Mouse (Mus musculus) MEL (cell line): ENCODE results near the gene Zfr. TPM values are rescaled to one million over a fixed set of nuclear protein-coding genes. Genes with fewer than 3 reads are reported as not detected.

Experiments
- DNase-seq: peaks from one replicate; pipeline ENCODE4 v3.0.0; 2011; ENCODE audit warnings: low read depth, low spot score
- H3K27ac ChIP-seq: 2 replicates; pipeline ENCODE4 v1.5.1; 2012; ENCODE audit warnings: low read depth, mild to moderate bottlenecking, control low read depth, low read length, moderate library complexity; ENCODE audit not compliant: control insufficient read depth
- H3K27me3 ChIP-seq, 2 experiments: fragments of 150-350 bp in 1 of 2; sonication (generic) in 1 of 2; 2 replicates each; pipeline ENCODE4 v1.6.1; 2012; ENCODE audit warnings: low read length in 2 of 2, mild to moderate bottlenecking in 2 of 2, improper control_type of control experiment in 1 of 2, moderate library complexity in 1 of 2; ENCODE audit not compliant: insufficient read depth in 2 of 2, control insufficient read depth in 1 of 2
- H3K36me3 ChIP-seq, 2 experiments: 2 replicates each; pipeline ENCODE4 v1.6.1; 2012 to 2014; ENCODE audit warnings: low read length in 2 of 2, improper control_type of control experiment in 1 of 2, inconsistent platforms in 1 of 2, mild to moderate bottlenecking in 1 of 2; ENCODE audit not compliant: insufficient read depth in 2 of 2, control insufficient read depth in 1 of 2
- H3K4me1 ChIP-seq, 2 experiments: fragments of 150-350 bp in 1 of 2; sonication (generic) in 1 of 2; 2 replicates each; pipeline ENCODE4 v1.6.1; 2012; ENCODE audit warnings: low read length in 2 of 2, improper control_type of control experiment in 1 of 2, mild to moderate bottlenecking in 1 of 2; ENCODE audit not compliant: insufficient read depth in 2 of 2, control insufficient read depth in 1 of 2
- H3K4me3 ChIP-seq, 2 experiments: fragments of 150-350 bp in 1 of 2; sonication (generic) in 1 of 2; 2 replicates each; pipeline ENCODE4 v1.5.1; 2012; ENCODE audit warnings: low read depth in 2 of 2, low read length in 2 of 2, mild to moderate bottlenecking in 2 of 2, moderate library complexity in 2 of 2, control low read depth in 1 of 2, improper control_type of control experiment in 1 of 2; ENCODE audit not compliant: control insufficient read depth in 1 of 2, insufficient read depth in 1 of 2
- H3K79me2 ChIP-seq: 2 replicates; pipeline ENCODE4 v1.6.1; 2012; ENCODE audit warnings: mild to moderate bottlenecking, low read length, moderate library complexity; ENCODE audit not compliant: control insufficient read depth, poor library complexity, insufficient read depth
- H3K9ac ChIP-seq: 2 replicates; pipeline ENCODE4 v1.6.1; 2012; ENCODE audit warnings: low read depth, mild to moderate bottlenecking, control low read depth, low read length, moderate library complexity; ENCODE audit not compliant: control insufficient read depth, poor library complexity, severe bottlenecking
- H3K9me3 ChIP-seq: fragments of 150-350 bp; sonication (generic); replicated peaks from 2 replicates; pipeline ENCODE4 v1.6.1; 2012; ENCODE audit warnings: mild to moderate bottlenecking, low read length, improper control_type of control experiment, moderate library complexity; ENCODE audit not compliant: insufficient read depth
- CHD1 ChIP-seq: IDR thresholded peaks from 2 replicates; pipeline ENCODE4 v1.6.1; 2012; ENCODE audit warnings: low read depth, mild to moderate bottlenecking, inconsistent platforms, low read length, improper control_type of control experiment
- CHD2 ChIP-seq: IDR thresholded peaks from 2 replicates; pipeline ENCODE4 v1.6.1; 2011; ENCODE audit warnings: low read length, improper control_type of control experiment
- CTCF ChIP-seq, 3 experiments: IDR thresholded peaks in 2 of 3; conservative IDR thresholded peaks in 1 of 3; 2 replicates each; pipeline ENCODE4 v1.5.1; 2011 to 2012; ENCODE audit warnings: low read length in 3 of 3, low read depth in 2 of 3, mild to moderate bottlenecking in 2 of 3, improper control_type of control experiment in 1 of 3, inconsistent platforms in 1 of 3, mixed read lengths in 1 of 3, moderate library complexity in 1 of 3; ENCODE audit not compliant: control insufficient read depth in 1 of 3, insufficient read depth in 1 of 3, poor library complexity in 1 of 3, severe bottlenecking in 1 of 3
- ELF1 ChIP-seq: IDR thresholded peaks from 2 replicates; pipeline ENCODE4 v1.6.1; 2014; ENCODE audit warnings: low read depth, mild to moderate bottlenecking, inconsistent platforms, low read length, improper control_type of control experiment, moderate library complexity
- EP300 ChIP-seq, 2 experiments: IDR thresholded peaks; 2 replicates each; pipeline ENCODE4 v1.6.1; 2011; ENCODE audit warnings: improper control_type of control experiment in 2 of 2, low read length in 2 of 2, low read depth in 1 of 2, mild to moderate bottlenecking in 1 of 2
- ETS1 ChIP-seq: IDR thresholded peaks from 2 replicates; pipeline ENCODE4 v1.6.1; 2012; ENCODE audit warnings: low read depth, mild to moderate bottlenecking, inconsistent platforms, low read length, improper control_type of control experiment, moderate library complexity
- GABPA ChIP-seq: IDR thresholded peaks from 2 replicates; pipeline ENCODE4 v1.6.1; 2012; ENCODE audit warnings: low read depth, mild to moderate bottlenecking, inconsistent platforms, low read length, improper control_type of control experiment, moderate library complexity
- GATA1 ChIP-seq: IDR thresholded peaks from 2 replicates; pipeline ENCODE4 v1.6.1; 2011; ENCODE audit warnings: low read depth, low read length, improper control_type of control experiment
- HCFC1 ChIP-seq: IDR thresholded peaks from 2 replicates; pipeline ENCODE4 v1.6.1; 2012; ENCODE audit warnings: low read depth, mild to moderate bottlenecking, inconsistent platforms, low read length, improper control_type of control experiment, moderate library complexity
- JUND ChIP-seq: IDR thresholded peaks from 2 replicates; pipeline ENCODE4 v1.6.1; 2011; ENCODE audit warnings: low read depth, mild to moderate bottlenecking, improper control_type of control experiment, low read length
- KAT2A ChIP-seq: conservative IDR thresholded peaks from 2 replicates; pipeline ENCODE4 v1.6.1; 2012; ENCODE audit warnings: low read depth, low read length, improper control_type of control experiment, inconsistent platforms
- MAFK ChIP-seq: IDR thresholded peaks from 2 replicates; pipeline ENCODE4 v1.6.1; 2011; ENCODE audit warnings: low read depth, mild to moderate bottlenecking, low read length, improper control_type of control experiment, borderline replicate concordance
- MAX ChIP-seq: IDR thresholded peaks from 2 replicates; pipeline ENCODE4 v1.6.1; 2011; ENCODE audit warnings: low read length, improper control_type of control experiment
- MEF2A ChIP-seq: IDR thresholded peaks from 2 replicates; pipeline ENCODE4 v1.6.1; 2014; ENCODE audit warnings: low read depth, mild to moderate bottlenecking, inconsistent platforms, low read length, improper control_type of control experiment; ENCODE audit not compliant: poor library complexity, insufficient replicate concordance, severe bottlenecking; ENCODE audit errors: extremely low read depth
- MXI1 ChIP-seq: IDR thresholded peaks from 2 replicates; pipeline ENCODE4 v1.6.1; 2011; ENCODE audit warnings: mild to moderate bottlenecking, low read depth, low read length, improper control_type of control experiment
- NELFE ChIP-seq: IDR thresholded peaks from 2 replicates; pipeline ENCODE4 v1.6.1; 2011; ENCODE audit warnings: low read depth, low read length, improper control_type of control experiment
- POLR2A ChIP-seq, 2 experiments: IDR thresholded peaks; 2 replicates each; pipeline ENCODE4 v1.6.1; 2011 to 2012; ENCODE audit warnings: low read length in 2 of 2, mild to moderate bottlenecking in 2 of 2, control low read depth in 1 of 2, improper control_type of control experiment in 1 of 2, low read depth in 1 of 2, moderate library complexity in 1 of 2; ENCODE audit not compliant: control insufficient read depth in 1 of 2, insufficient read depth in 1 of 2, poor library complexity in 1 of 2
- POLR2AphosphoS2 ChIP-seq: IDR thresholded peaks from 2 replicates; pipeline ENCODE4 v1.6.1; 2011; ENCODE audit warnings: low read length, improper control_type of control experiment
- POLR2AphosphoS5 ChIP-seq: IDR thresholded peaks from 2 replicates; pipeline ENCODE4 v1.6.1; 2012; ENCODE audit warnings: low read depth, borderline replicate concordance, mild to moderate bottlenecking, inconsistent platforms, low read length, moderate library complexity, mixed read lengths
- TAL1 ChIP-seq: IDR thresholded peaks from 2 replicates; pipeline ENCODE4 v1.6.1; 2012; ENCODE audit warnings: mild to moderate bottlenecking, inconsistent platforms, low read length, moderate library complexity, mixed read lengths
- TBP ChIP-seq: IDR thresholded peaks from 2 replicates; pipeline ENCODE4 v1.8.0; 2011; ENCODE audit warnings: low read depth, low read length, improper control_type of control experiment
- TCF12 ChIP-seq: IDR thresholded peaks from 2 replicates; pipeline ENCODE4 v1.6.1; 2014; ENCODE audit warnings: low read depth, mild to moderate bottlenecking, inconsistent platforms, low read length, improper control_type of control experiment, moderate library complexity
- UBTF ChIP-seq: IDR thresholded peaks from 2 replicates; pipeline ENCODE4 v1.6.1; 2012; ENCODE audit warnings: low read depth, mild to moderate bottlenecking, inconsistent platforms, low read length, improper control_type of control experiment, moderate library complexity, borderline replicate concordance; ENCODE audit not compliant: insufficient read depth
- ZNF384 ChIP-seq: IDR thresholded peaks from 2 replicates; pipeline ENCODE4 v1.6.1; 2012; ENCODE audit warnings: low read depth, mild to moderate bottlenecking, inconsistent platforms, low read length, improper control_type of control experiment
- polyA plus RNA-seq, 2 experiments: library from polyadenylated mRNA; stranded (reverse) in 1 of 2; unstranded in 1 of 2; fragments of >175 nt in 1 of 2; fragments of >200 nt in 1 of 2; gene quantifications; 2 replicates each; pipeline versions ENCODE4 v1.2.1 to v1.2.4; 2012; ENCODE audit warnings: low replicate concordance in 2 of 2, low read depth in 1 of 2; ENCODE audit not compliant: insufficient read length in 2 of 2, insufficient read depth in 1 of 2, missing spikeins in 1 of 2
- total RNA-seq: library from RNA; depleted of rRNA; stranded (reverse); fragments of 300-350 nt; gene quantifications from 2 replicates; pipeline ENCODE4 v1.2.3, GENCODE M21; 2012

Zfr gene
- total and polyA plus RNA-seq, 3 experiments: 54.4 to 199 (median 108) TPM

GRCm38 (mm10) chr15:12074426-12074825 lies 43.2 kb upstream of the Zfr start:
- no peak overlapping the region for H3K9ac ChIP-seq
- no peaks in the 10 kb centered on the region for H3K36me3 ChIP-seq
- no peak for TF ChIP-seq TBP
- no peak for TF ChIP-seq ETS1
- TF ChIP-seq CHD1: no peak
- TF ChIP-seq TCF12: no peak
- TF ChIP-seq MXI1: no peak
- no peak for TF ChIP-seq POLR2AphosphoS5
- TF ChIP-seq MEF2A: no peak
- TF ChIP-seq CHD2: no peak
- TF ChIP-seq ZNF384: no peak
- no peak for TF ChIP-seq MAFK
- TF ChIP-seq JUND: no peak
- H3K4me1 ChIP-seq: no peaks in the 10 kb centered on the region
- H3K9me3 ChIP-seq: no peaks in the 10 kb centered on the region
- no peaks in the 10 kb centered on the region for H3K79me2 ChIP-seq
- peaks cover 5 to 10% of the 10 kb centered on the region in 2 experiments for H3K27me3 ChIP-seq
- H3K4me3 ChIP-seq: no peak overlapping the region
- no peak overlapping the region for H3K27ac ChIP-seq
- no peak for DNase-seq

- H3K36me3 ChIP-seq: no peaks in the 10 kb centered on the region
- no peak for DNase-seq
- H3K27me3 ChIP-seq: peaks cover 0 to 2% of the 10 kb centered on the region in 2 experiments; a peak in 3 of 4 replicates
- no peaks in the 10 kb centered on the region for H3K79me2 ChIP-seq
- no peak overlapping the region for H3K27ac ChIP-seq
- no peaks in the 10 kb centered on the region for H3K9me3 ChIP-seq
- H3K4me1 ChIP-seq: no peaks in the 10 kb centered on the region
- TF ChIP-seq ELF1 (no peak), CTCF (IDR thresholded peaks at IDR 0.05 in 2 of 3, conservative IDR thresholded peaks at IDR 0.05 in 1 of 3; ENCODE audit: control insufficient read depth in 1 of 3, insufficient read depth in 1 of 3, low read depth in 2 of 3, low read length in 3 of 3, poor library complexity in 1 of 3, severe bottlenecking in 1 of 3) (no peak), NELFE (no peak), HCFC1 (no peak), TAL1 (no peak), POLR2AphosphoS2 (no peak), TBP (no peak), UBTF (no peak), MAX (no peak), EP300 (IDR thresholded peaks at IDR 0.05; ENCODE audit: low read depth in 1 of 2, low read length in 2 of 2) (no peak), ZNF384 (no peak), ETS1 (no peak), GABPA (no peak), POLR2A (IDR thresholded peaks at IDR 0.05; ENCODE audit: control insufficient read depth in 1 of 2, insufficient read depth in 1 of 2, low read depth in 1 of 2, low read length in 2 of 2, poor library complexity in 1 of 2) (no peak), GATA1 (no peak), POLR2AphosphoS5 (no peak), JUND (no peak), KAT2A (no peak)
- no peak overlapping the region for H3K9ac ChIP-seq
- no peak overlapping the region for H3K4me3 ChIP-seq
Observed at GRCm38 (mm10) chr15:12082344-12082743, 35.3 kb upstream of the Zfr start.
